Mouse (Mus musculus): ENCODE measurements around the gene Palmd.

Gene Palmd

DNA sequence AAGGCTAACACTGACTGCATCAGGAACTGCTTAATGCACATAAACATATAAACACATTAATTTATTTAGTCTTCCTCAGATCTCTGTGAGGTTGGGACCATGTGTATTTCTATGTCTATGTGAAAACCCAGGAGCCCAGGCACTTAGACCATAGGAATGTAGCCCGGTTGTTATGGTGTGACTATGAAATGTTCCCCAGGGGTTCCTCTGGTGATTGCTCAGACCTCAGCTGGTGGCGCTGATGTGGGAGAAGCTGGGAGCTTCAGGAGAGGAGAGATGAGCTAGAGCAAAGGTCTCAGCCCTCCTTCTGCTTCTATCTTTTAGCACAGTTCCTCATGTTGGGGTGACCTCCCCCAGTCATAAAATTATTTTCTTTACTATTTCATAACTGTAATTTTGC, 8.4 kb downstream of the Palmd start:
- no peak for DNase-seq (ENCODE audit: low read depth, low spot score)

DNA sequence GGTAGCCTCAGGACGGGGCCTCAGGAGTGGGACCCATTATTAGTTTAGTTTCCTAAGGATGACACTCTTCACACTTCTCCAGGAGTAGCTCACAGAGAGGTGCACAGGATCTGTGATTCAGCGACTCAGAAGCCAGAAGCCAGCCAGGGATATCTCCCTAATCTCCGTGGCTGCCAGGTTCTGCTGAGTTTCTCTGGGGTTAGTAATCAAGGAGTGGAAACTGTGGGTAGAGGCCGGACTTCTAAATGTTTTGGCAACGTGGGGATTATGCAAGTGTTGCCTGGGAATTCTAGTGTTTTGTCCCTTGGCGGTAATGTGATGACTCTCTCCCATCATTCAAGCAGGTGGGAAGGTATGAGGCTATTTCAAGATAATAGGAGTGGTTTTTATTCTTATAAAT, 13.7 kb downstream of the Palmd start:
- DNase-seq (ENCODE audit: low read depth, low spot score) = no peak

DNA sequence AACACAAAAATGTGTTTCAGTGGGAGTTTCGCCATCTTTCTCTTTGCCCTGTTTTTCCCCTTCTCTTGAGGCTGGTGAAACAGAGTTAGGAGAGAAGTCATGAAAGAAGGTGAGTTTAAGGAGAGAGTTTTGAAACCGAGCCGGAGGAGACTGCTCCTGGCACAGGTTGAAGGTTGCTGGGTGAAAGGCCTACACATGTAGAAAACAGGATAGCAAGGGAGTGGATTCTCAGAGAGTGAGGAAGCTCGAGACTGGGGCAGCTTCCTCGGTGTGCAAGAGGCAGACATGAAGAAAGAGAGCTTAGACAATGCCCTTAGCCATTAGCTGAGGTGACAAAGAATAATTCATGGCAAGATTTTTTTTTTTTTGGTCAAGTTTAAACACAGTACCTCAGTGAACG, 15.4 kb downstream of the Palmd start:
- DNase-seq (ENCODE audit: low read depth, low spot score) = no peak

DNA sequence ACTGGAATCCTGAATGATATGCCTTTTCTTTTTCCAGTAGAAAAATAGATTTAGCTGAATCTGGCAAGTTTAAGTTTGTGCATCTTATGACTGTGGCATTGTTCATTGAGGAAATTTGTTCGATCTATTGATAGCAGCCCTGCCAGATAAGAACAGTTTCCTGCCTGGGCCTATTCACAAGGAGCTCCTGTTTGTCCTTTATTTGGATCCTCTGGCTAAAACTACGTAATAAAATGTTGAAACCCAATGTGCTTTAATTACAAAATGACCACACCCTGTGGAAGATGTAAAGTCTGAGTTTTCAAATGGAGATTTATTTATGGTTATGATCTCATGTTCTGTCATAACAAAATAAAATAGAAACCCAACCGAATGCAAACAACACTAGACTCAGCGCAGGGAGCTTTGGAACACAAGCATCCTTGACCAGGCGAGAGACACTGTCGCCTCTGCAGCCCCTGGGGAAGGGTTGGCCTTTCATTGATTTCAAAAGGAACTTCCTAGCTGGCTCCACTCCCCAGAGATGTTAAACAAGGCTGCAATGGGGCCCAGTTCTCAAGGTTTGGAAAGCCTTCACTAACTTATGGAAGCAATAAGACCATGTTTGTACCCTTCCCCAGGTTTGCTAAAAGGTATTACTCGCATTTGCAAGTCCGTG, 16.4 kb downstream of the Palmd start:
- no peak for DNase-seq (ENCODE audit: low read depth, low spot score)

DNA sequence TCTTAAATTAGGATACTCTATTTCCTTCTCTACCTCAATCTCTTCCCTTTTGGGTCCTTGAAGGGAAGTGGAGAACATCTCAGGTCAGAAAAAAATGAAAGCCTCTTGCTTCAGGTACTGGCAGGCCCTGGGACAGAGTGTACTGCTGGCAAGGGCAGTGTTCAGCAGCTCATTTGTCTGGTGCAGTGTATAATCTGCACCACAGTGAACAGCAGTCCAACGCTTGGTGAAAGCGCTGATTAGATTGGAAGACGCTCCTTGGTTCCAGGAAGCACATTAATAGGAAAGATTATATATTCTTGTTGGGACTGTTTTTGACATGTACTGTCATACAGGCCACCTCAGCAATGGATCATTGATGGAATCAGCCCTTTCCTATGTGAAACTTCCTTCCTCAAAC, 17.3 kb downstream of the Palmd start:
- DNase-seq (ENCODE audit: low read depth, low spot score) = no peak

DNA sequence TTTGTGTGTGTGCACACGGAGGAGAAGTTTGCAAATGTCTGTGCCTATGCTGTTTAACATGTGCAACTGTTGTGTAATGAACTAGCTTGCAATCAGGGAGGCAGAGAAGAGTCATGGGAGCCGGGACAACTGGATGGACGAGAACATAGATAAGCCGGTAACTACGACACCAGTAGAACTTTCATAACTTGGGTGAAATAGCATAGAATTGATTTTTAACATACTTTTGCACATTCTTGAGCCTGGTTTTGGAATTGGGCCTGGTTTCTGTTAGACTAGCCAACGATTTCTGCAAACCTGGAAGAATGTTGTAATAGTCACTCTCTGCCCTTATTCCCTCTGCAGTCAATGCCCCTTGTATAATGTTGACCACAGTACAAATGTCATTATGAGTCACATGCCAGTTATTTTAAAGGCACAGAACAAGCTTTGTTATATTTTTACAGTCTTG, 18.1 kb downstream of the Palmd start:
- no peak for DNase-seq (ENCODE audit: low read depth, low spot score)

DNA sequence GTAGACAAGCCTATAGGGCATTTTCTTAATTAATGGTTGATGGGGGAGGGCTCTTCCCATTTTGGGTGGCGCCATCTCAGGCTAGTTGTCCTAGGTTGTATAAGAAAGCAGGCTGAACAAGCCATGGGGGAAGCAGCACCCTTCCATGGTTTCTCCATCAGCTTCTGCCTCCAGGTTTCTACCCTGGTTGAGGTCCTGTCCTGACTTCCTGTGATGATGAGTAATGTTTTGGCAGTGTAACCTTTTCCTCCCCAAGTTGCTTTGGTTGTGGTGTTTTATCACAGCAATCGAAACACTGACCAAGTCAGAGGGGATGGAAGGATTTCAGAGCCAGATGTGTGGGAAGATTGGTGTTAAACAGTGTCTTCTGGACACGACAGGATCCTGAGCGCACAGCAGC, 22.3 kb downstream of the Palmd start:
- DNase-seq (ENCODE audit: low read depth, low spot score) = no peak

DNA sequence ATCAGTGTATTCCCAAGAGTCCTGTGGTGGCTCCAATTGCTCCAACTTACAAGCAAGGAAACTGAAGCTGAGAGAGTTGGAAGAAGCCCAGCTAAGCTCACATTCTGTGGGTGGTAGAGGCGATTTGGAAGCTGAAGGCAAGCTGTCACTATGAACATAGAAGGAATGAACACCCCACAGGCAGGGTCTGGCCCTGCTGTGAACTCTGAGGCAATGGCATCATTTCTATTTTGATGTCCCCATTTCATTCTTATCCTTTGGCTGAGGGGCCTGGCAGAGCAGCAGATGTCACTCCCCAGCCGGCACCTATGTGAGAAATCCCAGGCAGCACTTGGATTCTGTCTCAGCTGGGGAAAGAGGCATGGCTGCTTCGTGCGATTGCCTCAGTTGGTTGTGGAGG, 25.4 kb downstream of the Palmd start:
- DNase-seq (ENCODE audit: low read depth, low spot score) = no peak

DNA sequence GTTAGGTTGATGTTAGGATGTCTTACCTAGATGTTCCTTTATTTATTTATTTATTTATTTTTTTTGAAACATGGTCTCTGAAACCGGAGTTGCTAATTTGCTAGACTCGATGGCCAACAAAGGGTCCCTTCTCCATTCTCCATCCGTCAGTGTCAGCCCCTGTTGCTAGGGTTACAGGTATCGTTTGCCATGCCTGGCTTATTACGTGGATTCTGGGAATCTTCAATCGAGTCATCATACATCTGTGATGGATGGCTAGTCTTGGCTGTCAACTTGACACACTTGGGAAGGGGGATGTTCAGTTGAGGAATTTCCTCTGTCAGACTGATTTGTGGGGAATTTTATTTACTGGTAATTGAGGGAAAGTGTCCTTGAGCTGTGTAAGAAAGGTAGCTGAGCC, 26.0 kb downstream of the Palmd start:
- no peak for DNase-seq (ENCODE audit: low read depth, low spot score)

DNA sequence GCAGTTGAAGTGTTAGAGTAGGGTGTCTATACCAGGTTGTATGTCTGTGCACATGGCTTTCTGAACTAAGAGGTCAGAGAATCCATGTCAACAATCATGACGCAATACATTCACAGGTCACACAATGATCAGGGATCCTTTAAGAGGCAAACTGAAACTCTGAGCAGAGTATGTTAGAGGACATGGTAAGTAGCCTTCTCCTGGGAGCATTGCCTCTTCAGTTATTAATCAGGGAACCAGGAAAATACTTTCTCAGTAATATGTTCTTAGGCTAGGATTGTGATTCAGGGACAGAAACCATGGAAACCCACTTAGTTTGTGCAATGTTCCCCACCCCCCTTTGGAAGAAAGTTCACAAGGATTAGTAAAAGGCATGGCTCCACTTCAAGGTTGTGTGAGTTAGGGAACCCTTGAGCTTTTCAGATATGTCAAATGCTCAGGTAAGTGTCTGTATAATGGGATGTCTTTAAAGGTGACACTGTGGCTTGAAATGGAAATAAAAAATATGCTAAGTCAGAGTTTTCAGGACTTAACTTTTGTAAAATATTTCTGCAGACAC, 27.1 kb downstream of the Palmd start:
- no peak for DNase-seq (ENCODE audit: low read depth, low spot score)

DNA sequence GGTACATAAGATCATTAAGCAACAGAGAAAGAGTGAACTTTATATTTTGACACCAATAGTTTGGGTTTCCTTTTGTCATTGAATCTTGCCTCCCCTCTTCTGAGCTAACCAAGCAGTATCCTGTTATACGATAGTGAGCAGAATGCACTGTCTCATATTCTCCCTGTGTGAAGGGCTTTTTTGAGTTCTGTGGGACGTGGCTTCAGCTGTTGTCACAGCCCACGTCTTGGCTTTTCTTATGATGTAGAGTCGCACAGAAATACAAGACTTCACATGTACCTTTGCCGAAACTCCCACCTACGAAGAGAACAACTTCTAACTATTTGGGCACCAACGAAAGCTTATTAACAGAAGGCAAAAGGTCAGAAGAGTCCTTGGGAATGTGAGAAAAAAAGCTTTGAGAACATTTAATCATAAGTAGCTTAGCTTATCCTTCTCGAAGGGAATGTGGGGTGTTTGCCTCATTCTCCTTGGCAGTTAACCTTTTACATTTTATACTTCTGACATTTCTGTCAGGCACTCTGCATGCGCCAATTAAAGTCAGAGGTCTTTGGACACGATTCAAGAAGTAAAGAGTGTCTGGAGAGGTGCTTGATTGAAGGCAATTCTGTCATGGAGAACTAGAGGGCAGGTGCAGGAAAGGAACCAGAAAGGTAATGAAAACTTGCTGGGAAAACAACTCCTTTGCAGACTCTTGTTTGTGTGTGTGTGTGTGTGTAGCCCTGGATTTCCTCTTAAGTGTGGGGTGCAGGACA, 27.8 kb downstream of the Palmd start:
- DNase-seq (ENCODE audit: low read depth, low spot score) = no peak

DNA sequence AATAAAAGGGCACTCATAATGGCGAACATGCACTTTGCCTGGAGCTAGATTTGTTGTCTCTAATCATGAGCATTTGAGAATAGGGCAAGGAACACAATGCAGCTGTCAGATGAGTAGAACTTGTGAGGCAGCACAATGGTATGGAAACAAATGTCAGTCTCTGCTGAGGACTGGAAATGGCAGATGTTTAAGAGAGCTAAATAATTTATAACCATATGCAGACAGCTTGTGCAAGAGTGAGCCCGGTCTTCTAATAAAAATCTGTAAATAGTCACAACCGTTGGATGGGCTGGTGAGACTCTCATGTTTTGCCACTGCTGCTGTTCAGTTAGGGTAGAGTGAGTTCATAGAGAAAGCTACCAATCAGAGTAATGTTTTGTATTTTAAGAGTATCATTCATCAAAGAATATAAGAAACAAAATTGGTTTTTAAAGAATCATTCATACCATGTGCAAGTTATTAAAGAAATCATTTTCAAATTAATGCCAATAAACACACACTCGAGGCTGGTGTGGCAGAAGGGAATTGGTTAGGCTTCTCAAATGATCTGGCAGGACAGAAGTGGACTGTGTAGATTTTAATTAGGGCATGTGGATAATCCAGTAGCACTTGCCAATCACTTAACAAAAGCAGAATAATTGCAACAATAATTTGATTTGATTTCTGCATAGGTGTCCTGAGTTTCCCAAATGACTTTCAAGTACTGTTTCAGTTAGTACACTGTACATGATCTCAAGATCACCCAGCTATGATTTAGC, 31.7 kb downstream of the Palmd start:
- DNase-seq (ENCODE audit: low read depth, low spot score) = no peak

DNA sequence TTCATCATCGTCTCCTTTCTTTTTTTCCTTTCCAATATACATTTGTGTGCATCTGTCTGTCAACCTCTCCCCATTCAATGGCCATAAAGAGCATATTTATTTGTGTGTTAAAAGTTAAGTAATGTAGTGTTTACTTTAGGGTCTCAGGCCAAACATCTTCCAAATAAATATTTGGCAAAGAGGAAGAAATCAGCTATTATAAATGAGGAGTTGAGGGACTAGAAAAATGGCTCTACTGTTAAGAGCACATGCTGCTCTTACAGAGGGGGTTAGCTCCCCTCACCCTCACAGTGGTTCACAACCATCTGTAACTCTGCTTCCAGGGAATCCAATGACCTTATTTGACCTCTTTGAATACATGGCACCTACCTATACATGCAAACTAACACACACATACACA, 35.6 kb downstream of the Palmd start:
- DNase-seq (ENCODE audit: low read depth, low spot score) = no peak

DNA sequence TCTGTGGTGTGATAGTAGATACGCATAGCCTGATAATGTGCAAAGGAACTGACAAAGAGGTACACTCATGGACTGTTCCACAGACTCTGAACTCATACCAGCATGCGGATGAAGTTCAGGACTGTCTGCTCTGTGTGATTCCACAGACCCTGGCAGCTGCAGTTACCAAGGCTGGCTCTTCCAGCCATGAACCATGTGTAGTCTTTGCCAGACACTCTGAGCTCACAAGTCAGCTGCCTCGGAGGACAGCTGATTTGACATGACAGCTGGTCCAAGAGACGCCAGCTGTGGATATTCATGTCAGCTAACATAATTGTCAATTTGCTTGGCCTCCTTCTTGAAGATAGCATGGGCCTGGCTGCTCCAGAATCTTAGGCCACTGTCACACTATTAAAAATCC, 39.8 kb downstream of the Palmd start:
- DNase-seq (ENCODE audit: low read depth, low spot score) = no peak

DNA sequence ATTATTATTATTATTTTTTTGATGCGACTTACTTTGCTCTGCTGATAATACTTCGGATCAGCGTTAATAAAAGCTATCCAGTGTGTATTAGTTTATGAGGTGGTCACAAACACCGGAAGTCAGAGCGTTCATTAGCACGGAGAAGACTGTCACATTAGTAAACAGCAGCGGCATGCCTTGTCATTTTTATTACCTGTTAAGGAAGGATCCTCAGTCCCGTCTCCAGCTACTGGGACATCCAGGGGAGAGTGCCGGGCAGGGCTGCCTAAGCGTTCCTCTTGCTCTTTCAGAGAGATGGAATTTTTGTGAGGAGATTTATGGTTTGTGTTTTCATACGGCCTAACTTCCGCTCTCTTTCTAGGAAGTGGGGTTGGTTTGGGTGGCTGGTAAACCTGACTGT, 45.7 kb downstream of the Palmd start:
- no peak for DNase-seq (ENCODE audit: low read depth, low spot score)

DNA sequence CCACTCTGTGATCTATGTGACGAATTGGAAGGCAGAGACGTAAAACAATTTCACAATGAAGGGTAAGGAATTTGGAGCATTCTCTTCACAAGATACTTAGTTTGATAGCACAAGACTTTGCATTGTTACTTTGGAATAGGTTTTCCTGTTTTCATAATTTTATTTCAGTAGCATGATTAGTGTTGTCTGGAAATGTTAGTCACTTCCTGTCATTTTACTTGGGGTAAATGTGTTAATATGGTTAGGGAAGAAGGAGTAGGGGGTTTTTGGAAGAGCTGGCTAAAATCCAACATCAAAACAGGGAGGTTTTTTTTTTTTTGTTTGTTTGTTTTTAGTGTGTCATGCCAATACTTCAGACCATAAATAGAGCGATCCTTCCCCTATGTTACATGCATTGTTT, 47.3 kb downstream of the Palmd start:
- DNase-seq (ENCODE audit: low read depth, low spot score) = no peak

DNA sequence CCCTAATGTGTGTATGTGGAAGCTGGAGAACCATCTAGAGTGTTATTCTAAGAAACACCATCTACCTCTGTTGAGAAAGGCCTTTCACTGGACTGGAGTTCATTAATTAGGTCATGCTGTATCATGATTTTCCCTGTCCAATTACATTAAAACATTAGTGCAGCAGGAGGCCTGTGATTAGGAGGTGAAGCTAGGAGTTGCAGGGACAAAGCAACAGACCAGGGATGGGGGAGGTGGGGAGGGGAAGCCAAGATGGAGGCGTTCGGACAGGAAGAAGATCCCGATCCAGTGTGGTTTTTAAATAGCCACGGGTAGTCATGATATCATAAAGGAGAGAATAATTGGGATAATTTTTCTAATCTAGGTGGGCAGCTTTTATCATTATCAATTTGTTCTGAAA, 51.8 kb downstream of the Palmd start:
- DNase-seq (ENCODE audit: low read depth, low spot score) = no peak

DNA sequence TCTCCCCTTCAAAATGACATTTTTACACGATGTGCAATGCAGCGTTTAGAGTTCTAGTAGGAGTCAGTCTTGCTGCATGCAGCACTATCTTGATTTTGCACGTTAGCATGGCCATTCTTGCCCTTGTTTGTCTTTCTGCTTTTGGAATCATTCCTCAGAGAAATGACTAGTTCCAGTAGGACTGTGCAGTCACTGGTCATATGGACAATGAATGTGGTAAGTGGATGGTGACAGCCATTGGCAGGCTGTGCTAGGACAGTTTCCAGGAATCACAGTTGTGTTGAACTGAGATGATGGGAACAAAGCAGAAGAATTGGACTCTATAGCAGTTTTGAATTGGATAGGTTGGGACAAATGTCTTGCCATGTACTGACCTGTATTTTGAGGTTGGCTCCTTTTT, 53.9 kb downstream of the Palmd start:
- no peak for DNase-seq (ENCODE audit: low read depth, low spot score)

DNA sequence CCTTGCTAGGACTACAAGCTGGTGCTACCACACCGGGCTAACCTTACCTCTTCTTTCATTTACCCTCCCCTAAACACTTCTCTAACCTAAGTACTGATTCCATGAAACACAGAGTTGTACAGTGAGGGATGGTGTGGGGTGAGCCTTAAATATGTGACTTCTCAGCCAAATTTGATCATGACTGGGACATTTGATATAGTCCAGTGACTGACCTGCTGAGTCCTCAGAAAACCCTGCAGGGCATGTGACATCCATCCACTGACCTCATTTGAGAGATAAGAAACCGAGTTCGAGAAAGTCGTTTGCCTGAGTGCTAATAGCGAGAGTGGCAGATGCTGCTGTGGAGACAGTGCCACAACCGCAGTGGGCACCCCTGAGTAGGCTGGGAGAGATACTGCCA, 54.4 kb downstream of the Palmd start:
- no peak for DNase-seq (ENCODE audit: low read depth, low spot score)

DNA sequence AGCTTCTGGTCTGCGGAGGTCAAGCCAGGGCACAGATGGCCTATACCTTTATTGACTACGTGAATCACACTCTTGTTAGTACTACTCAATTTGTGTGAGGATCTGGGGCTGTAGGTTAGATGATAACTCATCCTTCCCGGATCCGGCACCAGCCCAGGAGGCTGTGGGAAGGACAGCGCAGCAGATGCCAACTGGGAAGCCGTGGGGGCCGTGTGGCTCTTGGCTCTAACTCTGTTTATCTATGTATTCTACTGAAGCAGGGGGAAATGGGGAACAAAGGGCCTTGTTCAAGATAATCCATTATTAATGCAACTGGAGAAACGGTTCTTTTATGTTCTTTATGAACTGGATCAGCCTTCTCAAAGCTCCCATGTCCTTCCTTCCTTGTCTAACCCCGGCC, 62.2 kb downstream of the Palmd start:
- no peak for DNase-seq (ENCODE audit: low read depth, low spot score)

DNA sequence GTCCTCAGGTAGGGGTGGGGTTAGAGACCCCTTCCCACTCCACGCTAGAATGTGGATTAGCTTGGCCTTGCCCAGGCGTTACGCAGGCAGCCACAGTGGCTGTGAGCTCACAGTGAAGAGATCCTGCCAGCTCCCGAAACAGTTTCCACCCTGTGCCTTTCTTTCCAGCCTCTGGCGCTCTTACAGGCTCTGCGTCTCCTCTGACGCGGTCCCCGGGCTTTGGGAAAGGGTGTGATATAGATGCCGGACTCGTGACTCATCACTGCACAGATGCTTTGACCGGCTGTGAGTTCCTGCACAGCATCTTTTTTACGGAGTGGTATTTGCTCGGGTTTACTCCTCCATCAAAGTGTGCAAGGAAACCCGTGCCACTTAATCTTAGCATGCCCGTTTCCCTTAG, 62.9 kb downstream of the Palmd start:
- no peak for DNase-seq (ENCODE audit: low read depth, low spot score)

DNA sequence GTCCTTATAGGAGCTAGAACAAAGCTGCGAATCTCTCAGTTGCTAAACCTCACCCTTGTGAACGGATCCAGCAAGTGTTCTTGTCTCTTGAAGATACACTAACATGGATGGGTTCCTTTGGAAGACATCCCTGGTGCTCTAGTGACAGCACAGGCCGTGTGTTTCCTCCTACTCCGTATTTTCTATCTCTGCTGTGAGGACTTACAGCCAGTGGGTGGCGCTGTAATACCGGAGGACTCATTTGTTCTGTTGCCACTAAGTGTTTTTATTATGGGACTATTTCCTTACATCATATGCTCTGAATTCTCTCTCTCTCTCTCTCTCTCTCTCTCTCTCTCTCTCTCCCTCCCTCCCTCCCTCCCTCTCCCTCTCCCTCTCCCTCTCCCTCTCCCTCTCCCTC, 64.6 kb downstream of the Palmd start:
- DNase-seq (ENCODE audit: low read depth, low spot score) = no peak

DNA sequence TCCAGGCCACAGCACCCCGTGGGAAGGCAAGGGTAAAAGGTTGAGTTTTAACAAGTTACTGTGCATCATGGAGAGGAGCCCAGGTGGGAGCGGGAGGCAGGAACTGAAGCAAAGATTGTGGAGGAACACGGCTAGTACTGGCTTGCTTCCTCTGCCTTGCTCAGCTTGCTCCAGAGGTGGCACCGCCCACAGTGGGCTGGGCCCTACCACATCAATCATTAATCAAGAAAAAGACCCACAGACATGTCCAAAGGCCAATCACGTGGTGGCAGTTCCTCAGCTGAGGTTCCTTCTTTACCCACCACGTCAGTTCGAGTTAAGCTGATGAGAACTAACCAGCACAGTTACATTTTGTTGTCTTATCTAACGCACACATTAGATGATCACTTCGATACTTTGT, 75.9 kb downstream of the Palmd start:
- DNase-seq (ENCODE audit: low read depth, low spot score) = peak; percentile 23
